Mouse (Mus musculus): Measurements from ENCODE around the gene Plin5.
"Not testable (repeated sequence)": the region's sequence is repeated elsewhere in the genome, so short reads cannot be mapped to it uniquely, and the experiment has no call there.

Plin5 gene

DNA sequence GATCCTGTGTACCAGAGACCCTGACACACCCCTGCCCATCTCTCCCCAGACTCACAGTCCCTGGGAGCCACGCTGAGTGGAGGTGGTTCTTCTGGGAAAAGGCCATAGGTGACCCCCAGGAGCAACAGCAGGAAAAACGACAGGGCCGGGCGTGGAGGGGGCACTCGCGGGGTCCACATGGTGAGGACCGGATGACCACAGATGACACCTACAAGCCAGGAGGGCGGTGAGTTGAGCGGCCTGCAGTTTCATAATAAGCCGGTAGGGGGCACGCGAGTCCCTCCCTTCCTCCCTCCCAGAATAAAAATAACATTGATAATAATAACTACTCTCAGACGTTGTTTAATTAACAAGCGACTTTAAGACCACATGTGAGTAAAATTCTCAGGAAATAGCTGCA is 15.3 kb upstream of the Plin5 start:
- DNase-seq, result peak; percentile 78

- DNase-seq, result peak; percentile 81
Observed at GRCm38 (mm10) chr17:56131814-56132213, 14.4 kb upstream of the Plin5 start.

- DNase-seq, result no peak
Observed at GRCm38 (mm10) chr17:56131136-56131535, 13.7 kb upstream of the Plin5 start.

DNA sequence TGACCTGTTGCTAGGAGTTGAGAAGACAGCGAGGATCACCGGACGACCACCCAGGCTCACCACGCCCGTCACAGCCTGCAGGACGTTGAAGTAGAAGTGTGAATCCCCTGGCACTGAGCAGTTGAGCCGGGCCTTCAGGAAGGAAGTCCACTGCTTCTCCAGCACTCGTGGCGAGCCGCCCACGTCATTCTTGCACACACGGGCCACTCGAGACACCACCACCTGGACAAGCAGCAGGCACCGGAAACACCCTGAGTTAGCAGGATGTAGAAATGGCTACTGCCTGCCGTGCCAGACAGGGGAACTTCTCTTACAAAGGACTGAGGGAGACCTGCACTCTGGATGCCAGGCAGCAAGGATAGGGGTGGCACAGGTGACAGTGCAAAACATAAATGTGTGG is 10.8 kb upstream of the Plin5 start:
- no peak for DNase-seq

DNA sequence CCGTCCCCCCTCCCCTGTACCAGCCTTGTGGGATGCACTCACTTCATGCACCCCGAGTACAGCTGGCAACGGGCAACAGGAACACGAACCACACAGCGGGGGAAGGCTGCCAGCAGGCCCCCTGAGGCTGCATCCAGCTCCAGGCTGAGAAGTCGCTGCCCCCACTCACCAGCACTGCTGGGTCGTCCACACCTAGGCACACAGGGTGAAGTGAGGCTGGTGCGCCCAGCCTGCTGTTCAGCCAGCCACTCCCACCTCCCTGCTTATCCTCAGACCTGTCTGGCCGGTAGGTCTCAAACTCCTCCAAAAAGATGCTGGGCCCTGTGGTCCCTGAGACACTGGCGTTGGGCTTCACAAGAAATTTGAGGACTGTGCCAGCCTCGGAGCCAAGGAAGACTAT is 8.8 kb upstream of the Plin5 start:
- DNase-seq, result no peak

DNA sequence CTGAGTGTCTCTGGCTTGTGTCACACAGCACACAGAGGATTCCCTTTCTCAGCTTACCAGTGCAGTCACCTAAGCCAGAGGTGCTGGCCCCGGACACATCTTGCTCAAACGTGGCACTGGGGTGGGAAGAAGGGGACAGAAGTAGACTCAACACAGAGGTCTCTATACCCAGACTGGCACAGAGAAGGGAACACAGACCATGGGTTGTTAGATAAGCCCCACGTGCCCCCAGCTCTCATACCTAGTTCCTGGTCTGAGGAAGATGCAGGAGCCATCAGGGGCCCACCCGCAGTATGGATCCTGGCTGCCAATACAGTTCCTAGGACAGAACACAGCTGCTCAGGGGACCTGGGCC is 7.9 kb upstream of the Plin5 start:
- DNase-seq, result no peak

DNA sequence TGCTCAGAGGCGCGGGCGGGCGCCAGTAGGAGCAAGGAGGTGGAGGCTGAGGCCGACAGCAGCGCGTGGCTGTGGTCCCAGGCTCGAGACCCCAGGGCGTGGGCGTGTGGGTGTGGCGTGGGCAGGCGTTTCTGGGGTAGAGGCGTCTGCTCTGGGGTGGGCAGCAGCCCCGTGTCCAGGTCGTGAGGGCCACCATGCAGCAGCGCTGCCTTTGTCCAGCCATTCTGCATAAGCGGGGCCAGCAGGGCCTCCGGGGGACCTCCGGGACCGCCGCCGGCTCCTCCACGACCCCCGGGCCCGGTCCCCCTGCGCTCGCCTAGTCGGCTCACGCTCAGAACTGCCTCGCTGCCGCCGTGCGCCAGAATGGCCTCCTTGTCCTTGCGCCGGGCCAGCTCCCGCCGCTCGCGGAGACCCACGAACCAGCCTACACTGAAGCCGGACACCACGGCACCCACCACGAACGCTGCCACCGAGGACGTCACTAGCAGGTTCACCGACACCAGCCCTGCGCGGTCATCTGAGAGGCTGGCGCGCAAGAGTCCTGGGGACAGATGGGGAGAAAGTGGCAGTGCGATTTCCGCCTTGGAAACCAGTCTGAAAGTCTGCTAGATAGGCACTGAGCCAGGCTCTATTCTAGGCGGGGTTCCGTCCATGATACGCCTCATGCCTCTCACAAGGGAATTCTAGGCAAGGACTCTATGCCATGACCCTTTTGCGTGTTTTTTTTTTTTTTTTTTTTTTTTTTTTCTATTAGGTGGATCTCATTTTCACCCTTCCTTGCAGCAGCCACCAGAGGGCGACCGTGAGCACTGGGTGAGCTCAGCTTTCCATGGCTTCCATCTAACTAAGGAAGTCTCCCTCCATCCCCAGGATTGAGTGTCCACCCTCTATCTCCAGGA is 7.2 kb upstream of the Plin5 start:
- peak; percentile 72 for DNase-seq

- no peak for DNase-seq
Observed at GRCm38 (mm10) chr17:56123681-56124340, 6.4 kb upstream of the Plin5 start.

DNA sequence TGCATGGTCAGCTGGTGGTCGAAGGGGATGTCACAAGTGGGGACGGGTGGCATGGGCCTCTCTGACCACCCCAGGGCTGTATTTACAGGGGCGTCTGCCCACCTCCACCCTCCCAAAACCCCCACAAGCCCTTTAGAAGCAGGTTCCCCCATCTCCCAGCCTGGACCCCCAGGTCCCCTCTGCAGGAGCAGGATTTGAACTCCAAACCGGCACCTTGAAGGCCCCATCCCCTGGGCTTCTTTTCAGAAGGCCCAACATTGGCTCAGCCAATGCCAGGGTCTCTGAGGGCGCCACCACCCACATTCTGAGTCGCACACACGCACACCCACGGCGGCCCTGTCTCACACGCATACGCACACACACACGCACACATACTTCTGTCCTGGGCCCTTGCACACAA is 5.8 kb upstream of the Plin5 start:
- no peak for DNase-seq

DNA sequence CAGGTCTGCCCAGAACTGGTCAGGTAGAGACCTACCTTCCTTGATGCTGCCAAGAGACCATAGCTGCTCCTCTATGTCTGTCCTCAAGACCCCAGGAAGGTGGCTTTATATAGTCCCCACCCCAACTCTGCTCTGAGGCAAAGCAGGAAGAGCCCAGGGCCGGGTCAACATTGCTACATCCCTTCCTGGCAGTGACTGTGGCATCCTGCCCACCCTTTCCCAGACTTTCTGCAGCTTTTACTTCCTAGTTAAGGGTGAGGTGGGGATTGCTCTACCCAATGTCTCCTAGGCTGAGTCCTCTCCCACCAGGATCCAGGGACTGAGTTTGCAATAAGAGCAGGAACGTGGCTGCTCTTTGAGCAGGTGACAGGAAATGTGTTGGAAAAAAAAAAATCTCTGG is 4.4 kb upstream of the Plin5 start, which contains the start of gene Lrg1:
Gene Lrg1, minus strand, starts transcription at position 176 of the 400 bp plus-strand sequence.
- peak; percentile 42 for DNase-seq

DNA sequence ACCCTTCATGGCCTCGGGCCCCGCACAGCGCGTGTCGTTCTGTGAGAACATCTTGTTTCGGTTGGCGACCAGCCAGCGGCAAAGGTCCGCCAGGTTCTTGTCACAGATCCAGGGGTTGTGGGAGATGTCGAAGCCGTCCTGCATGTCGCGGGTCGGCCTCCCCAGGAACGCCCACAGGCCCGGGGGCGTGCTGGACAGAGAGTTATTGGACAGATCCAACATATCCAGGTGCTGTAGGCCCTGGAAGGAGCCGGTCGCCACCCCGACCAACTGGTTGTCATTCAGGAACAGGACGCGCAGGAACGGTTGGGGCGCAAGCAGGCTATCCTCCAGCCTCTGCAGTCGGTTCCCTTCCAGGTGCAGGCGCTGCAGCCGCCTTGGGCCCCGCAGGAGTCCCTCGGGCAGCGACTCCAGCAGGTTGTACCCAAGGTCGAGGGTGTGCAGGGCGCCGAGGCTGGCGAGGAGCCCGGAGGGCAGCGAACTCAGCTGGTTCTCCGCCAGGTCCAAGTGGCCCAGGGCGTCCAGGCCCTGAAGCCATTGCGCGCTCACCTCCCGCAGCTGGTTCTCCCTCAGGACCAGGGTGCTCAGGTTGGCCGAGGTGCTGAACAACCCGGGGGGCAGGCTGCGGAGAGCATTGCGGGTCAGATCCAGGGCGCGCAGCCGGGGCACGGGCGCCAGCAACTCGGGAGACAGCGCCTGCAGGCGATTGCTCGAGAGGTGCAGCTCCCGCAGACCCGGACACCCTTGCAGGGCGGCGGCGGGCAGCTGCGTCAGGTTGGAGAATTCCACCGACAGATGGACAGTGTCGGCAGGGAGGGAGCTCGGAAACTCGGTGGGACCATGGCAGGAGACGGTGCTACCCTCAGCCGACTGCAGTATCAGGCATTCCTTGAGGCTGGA is 2.8 kb upstream of the Plin5 start:
- peak; percentile 47 for DNase-seq

DNA sequence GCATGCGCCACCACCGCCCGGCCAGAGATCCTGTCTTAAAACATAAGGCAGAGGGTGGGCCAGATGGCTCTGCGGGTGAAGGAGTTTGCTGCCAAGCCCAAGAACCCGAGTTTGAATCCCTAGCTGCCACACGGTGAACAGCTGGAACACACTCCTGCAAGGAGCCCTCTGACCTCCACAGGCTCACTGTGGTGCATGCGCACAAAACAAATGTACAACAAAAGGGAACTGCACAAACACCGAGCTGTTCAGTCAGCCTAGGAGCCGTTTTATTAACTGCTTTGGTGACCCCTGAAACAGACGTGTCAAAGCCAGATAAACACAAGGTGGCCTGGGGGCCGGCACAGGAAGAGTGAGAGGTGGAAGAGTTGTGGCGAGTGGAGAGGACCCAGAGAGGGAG is 2.0 kb upstream of the Plin5 start:
- DNase-seq, result no peak

DNA sequence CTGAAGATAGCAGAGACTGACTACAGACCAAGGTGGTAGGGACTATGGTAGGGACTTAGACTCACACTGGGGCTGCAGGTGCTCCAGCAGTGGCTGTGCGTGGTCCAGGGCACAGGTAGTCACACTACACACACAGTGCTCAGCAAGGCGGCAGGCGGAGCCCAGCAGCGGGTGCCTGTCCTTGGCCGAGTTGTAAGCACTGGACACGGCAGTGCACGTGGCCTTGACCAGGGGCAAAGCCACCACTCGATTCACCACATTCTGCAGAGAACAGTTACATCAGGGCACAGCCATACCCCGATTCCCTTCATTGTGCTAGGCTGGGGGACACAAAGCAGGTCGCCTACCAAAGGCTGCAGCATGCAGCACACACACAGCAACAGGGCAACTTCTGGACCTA is 1.2 kb downstream of the Plin5 start:
- DNase-seq, result no peak

DNA sequence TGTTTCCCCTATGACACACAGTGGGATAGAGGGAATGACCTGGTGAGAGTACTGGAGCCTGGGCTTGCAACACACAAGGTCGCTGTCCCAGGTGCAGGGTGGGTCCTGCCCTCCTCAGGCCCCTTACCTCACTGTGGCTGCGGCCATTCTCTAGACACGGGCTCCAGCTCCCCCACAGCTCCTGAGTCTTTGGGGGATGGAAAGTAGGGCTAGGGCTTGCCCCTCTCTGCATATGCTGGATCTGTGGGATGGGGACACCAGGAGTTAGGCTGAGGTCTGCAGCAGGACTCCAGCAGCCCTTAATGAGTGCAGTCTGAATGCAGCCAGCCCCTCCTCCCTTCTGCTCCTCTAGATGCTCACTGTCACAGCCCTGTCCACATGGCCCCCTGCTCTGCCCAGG is 4.7 kb downstream of the Plin5 start:
- DNase-seq, result no peak

GRCm38 (mm10) chr17:56111864-56112263 is 5.5 kb downstream of the Plin5 start:
- peak; percentile 75 for DNase-seq

GRCm38 (mm10) chr17:56111021-56111420 is 6.4 kb downstream of the Plin5 start:
- DNase-seq, result no peak

GRCm38 (mm10) chr17:56110571-56110970 is 6.8 kb downstream of the Plin5 start:
- DNase-seq, result no peak

DNA sequence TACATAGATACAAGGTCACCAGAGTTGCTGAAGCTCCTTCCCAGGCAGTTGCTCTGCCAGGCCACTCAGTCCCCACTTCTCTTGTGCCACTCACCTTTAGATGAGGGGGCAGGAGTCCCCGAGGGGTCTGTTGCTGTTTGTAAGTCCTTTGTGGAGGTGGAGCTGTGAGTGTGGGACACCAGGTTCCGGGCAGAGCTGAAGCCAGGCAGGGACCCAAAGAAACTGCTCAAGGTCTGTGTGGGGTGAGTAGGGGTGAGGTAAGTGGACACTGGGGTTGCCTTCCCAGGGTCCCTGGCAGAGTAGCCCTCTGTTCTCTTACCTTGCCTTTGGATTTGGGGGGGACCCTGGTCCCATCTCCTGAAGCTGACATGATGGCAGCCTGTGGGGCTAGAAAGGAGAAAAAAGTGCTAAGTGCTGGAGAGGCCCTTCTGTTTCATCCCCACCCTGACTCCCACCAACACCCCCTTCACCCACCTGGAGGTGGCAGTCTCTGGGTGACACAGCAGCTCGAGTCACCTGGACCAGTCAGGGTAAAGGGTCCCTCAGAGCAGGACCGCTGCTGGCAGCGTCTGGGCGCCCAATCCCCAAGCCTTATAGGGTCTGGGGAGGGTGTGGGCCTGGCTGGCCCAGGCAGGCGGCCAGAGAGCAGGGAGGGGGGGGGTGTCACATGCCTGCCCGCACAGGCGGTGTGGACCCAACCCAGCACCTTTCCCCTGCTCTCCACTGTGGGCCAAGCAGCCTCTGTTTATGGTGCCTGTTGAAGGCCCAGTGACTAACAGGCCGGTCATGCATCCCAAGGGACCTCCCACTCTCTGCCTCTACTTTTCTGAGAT is 8.0 kb downstream of the Plin5 start, which contains the start of gene Plin4:
Gene Plin4, minus strand, starts transcription at position 585 of the 833 bp plus-strand sequence.
- DNase-seq, result no peak

GRCm38 (mm10) chr17:56108334-56109044 is 8.9 kb downstream of the Plin5 start:
- DNase-seq, result peak; percentile 66

DNA sequence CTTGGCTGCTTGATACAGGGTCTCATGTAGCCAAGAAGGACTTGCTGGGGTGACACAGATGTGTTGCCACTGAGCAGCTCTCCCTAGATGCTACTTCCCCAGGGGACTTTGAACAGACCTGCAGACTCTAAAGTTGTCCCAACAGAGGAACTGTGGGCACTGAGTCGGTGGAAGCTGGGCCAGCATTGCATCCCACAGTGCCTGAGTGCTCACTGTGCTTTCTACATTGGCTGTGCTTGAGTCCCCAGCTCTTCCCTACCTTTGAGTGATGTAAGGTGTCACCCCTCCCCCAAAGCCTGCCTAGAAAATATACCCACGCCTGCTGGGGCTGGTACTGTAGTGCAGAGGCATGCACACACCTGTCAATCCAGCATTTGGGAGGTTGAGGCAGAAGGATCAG is 9.7 kb downstream of the Plin5 start:
- DNase-seq, result no peak

GRCm38 (mm10) chr17:56106981-56107380 is 10.4 kb downstream of the Plin5 start:
- DNase-seq, result no peak

GRCm38 (mm10) chr17:56106436-56106835 is 11.0 kb downstream of the Plin5 start:
- DNase-seq, result not testable (repeated sequence)
